Mouse (Mus musculus): ENCODE results near the gene Nrm. TPM values are rescaled to one million over a fixed set of nuclear protein-coding genes. Genes with fewer than 3 reads are reported as not detected.

Nrm gene
- total RNA-seq, 4 experiments from 2014 or later = 1.7 to 2.9 (median 1.8) TPM

- no peak for DNase-seq (ENCODE audit: low spot score)
Measured at GRCm38 (mm10) chr17:35903992-35904355, 42.9 kb downstream of the Nrm start.

GRCm38 (mm10) chr17:35905587-35905986 is 44.5 kb downstream of the Nrm start:
- no peak for DNase-seq (ENCODE audit: low spot score)

- no peak for DNase-seq (ENCODE audit: low spot score)
Measured at GRCm38 (mm10) chr17:35907609-35908008, 46.5 kb downstream of the Nrm start.

- no peak for DNase-seq (ENCODE audit: low spot score)
Measured at GRCm38 (mm10) chr17:35909186-35909918, 48.2 kb downstream of the Nrm start.

- peak; percentile 94 for DNase-seq (ENCODE audit: low spot score)
Measured at GRCm38 (mm10) chr17:35909919-35910369, 48.8 kb downstream of the Nrm start, which contains the start of gene Atat1. Atat1 (minus strand) TSS chr17:35910075.

GRCm38 (mm10) chr17:35914975-35915374 is 53.9 kb downstream of the Nrm start:
- DNase-seq (ENCODE audit: low spot score) = no peak

Small RNAs within 50 kb of the gene (microRNA-seq; reads per million reads assigned to microRNA genes)
- gene Gm28033 = not detected

Other genes starting within 250 kb of the Nrm start
- gene Gm9573, start 234.7 kb upstream of the Nrm start, total RNA-seq (2022) = not detected
- gene Mucl3, start 217.6 kb upstream of the Nrm start, total RNA-seq (2022) = not detected
- gene Vars2, start 193.7 kb upstream of the Nrm start, total RNA-seq (2022) = 10 to 100 TPM; 30.4 to 34.9 (median 31.8) TPM
- 10 to 100 TPM; 18.4 to 22.2 (median 21.2) TPM for gene Gtf2h4, start 187.6 kb upstream of the Nrm start, total RNA-seq (2022)
- 10 to 100 TPM; 23.8 to 30.0 (median 29.5) TPM for gene Ddr1, start 156.7 kb upstream of the Nrm start, total RNA-seq (2022)
- gene Ier3, start 39.6 kb upstream of the Nrm start, total RNA-seq (2022) = 10 to 100 TPM; 31.3 to 64.3 (median 38.9) TPM
- gene Flot1, start 38.1 kb upstream of the Nrm start, total RNA-seq (2022) = 100 to 1,000 TPM; 154 to 174 (median 157) TPM
- 10 to 100 TPM; 65.2 to 94.6 (median 72.1) TPM for gene Tubb5, start 23.0 kb upstream of the Nrm start, total RNA-seq (2022)
- 10 to 100 TPM; 11.5 to 12.8 (median 12.0) TPM for gene Mdc1, start 19.8 kb upstream of the Nrm start, total RNA-seq (2022)
- gene Ppp1r18, start 4.3 kb downstream of the Nrm start, total RNA-seq (2022) = 10 to 100 TPM; 10.5 to 13.5 (median 11.8) TPM
- gene Dhx16, start 18.5 kb downstream of the Nrm start, total RNA-seq (2022) = 10 to 100 TPM; 18.7 to 20.8 (median 20.1) TPM
- 100 to 1,000 TPM in 3 of 4 experiments, 10 to 100 TPM in 1; 85.5 to 115 (median 106) TPM for gene 2310061I04Rik, start 36.1 kb downstream of the Nrm start, total RNA-seq (2022)
- gene Atat1, start 48.8 kb downstream of the Nrm start, total RNA-seq (2022) = 1 to 10 TPM; 6.6 to 9.3 (median 8.3) TPM
- 10 to 100 TPM; 56.1 to 73.8 (median 57.0) TPM for gene Mrps18b, start 55.1 kb downstream of the Nrm start, total RNA-seq (2022)
- 10 to 100 TPM; 22.7 to 42.3 (median 25.8) TPM for gene Ppp1r10, start 55.1 kb downstream of the Nrm start, total RNA-seq (2022)
- 10 to 100 TPM; 70.8 to 76.2 (median 72.2) TPM for gene Abcf1, start 108.4 kb downstream of the Nrm start, total RNA-seq (2022)
- gene Gnl1, start 118.5 kb downstream of the Nrm start, total RNA-seq (2022) = 10 to 100 TPM; 32.1 to 41.0 (median 35.1) TPM
- 1 to 10 TPM; 2.0 to 4.0 (median 2.9) TPM for gene Prr3, start 118.9 kb downstream of the Nrm start, total RNA-seq (2022)
- gene H2-T24, start 159.2 kb downstream of the Nrm start, total RNA-seq (2022) = 1 to 10 TPM; 6.1 to 7.4 (median 7.1) TPM
- 10 to 100 TPM; 26.8 to 28.5 (median 27.9) TPM for gene H2-T23, start 171.5 kb downstream of the Nrm start, total RNA-seq (2022)
- 10 to 100 TPM; 10.4 to 14.0 (median 13.0) TPM for gene H2-T22, start 181.4 kb downstream of the Nrm start, total RNA-seq (2022)
- not detected for gene Gm6034, start 181.6 kb downstream of the Nrm start, total RNA-seq (2022)
- gene Gm11127, start 197.1 kb downstream of the Nrm start, total RNA-seq (2022) = 1 to 10 TPM; 4.0 to 5.5 (median 4.9) TPM